Mouse (Mus musculus): ENCODE results near the gene Cmc1. TPM values are rescaled to one million over a fixed set of nuclear protein-coding genes. Genes with fewer than 3 reads are reported as not detected.

The Cmc1 gene
- polyA plus RNA-seq, 1 experiment from 2014 or later: 45.9 TPM

GRCm38 (mm10) chr9:118179136-118180025 is 29.4 kb upstream of the Cmc1 start:
- H3K9ac ChIP-seq (ENCODE audit: low read depth, low read length): no peak overlapping the region
- H3K4me3 ChIP-seq (ENCODE audit: low read depth, low read length): no peak overlapping the region
- no peak overlapping the region for H3K4me2 ChIP-seq
- H3K27ac ChIP-seq (ENCODE audit: low read depth, low read length): no peak overlapping the region
- no peaks in the 10 kb centered on the region for H3K27me3 ChIP-seq (replicated peaks; ENCODE audit: control insufficient read depth, insufficient read depth, low read length)
- H3K4me1 ChIP-seq (replicated peaks; ENCODE audit: control insufficient read depth, insufficient read depth, low read length): no peaks in the 10 kb centered on the region
- DNase-seq (ENCODE audit: low spot score): no peak
- H3K9me3 ChIP-seq (ENCODE audit: control insufficient read depth, low read length): no peaks in the 10 kb centered on the region
- no peak for ATAC-seq (replicated peaks; ENCODE audit: low FRiP score)
- no peaks in the 10 kb centered on the region for H3K36me3 ChIP-seq (ENCODE audit: control insufficient read depth, insufficient read depth, low read length)
- WGBS: 85% methylated on average over 18 of the region's 18 CpGs

DNA sequence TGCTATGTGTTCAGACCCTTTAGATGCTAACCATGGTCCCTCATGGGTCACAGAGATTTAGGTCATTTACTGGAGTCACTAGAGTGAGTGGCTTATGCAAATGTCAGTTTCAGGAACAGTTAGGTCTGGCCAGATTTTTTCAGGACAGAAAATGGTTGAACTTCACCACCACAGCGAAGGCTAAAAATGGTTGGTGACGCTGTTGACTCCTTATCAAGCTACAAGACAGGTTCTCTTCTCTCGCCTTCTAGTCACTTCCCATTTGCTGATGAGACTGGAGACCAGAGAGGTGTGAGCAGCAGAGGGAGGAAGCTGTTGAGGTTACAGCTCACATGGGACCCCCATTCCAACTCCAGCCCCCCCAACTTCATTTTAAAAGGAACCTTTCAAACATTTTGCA is 26.7 kb upstream of the Cmc1 start:
- no peak overlapping the region for H3K4me3 ChIP-seq (ENCODE audit: low read depth, low read length)
- no peak overlapping the region for H3K9ac ChIP-seq (ENCODE audit: low read depth, low read length)
- no peaks in the 10 kb centered on the region for H3K36me3 ChIP-seq (ENCODE audit: control insufficient read depth, insufficient read depth, low read length)
- H3K4me2 ChIP-seq: no peak overlapping the region
- H3K4me1 ChIP-seq (replicated peaks; ENCODE audit: control insufficient read depth, insufficient read depth, low read length): no peaks in the 10 kb centered on the region
- ATAC-seq (replicated peaks; ENCODE audit: low FRiP score) (no peak), DNase-seq (ENCODE audit: low spot score) (no peak)
- no peaks in the 10 kb centered on the region for H3K27me3 ChIP-seq (replicated peaks; ENCODE audit: control insufficient read depth, insufficient read depth, low read length)
- no peak overlapping the region for H3K27ac ChIP-seq (ENCODE audit: low read depth, low read length)
- H3K9me3 ChIP-seq (ENCODE audit: control insufficient read depth, low read length): no peaks in the 10 kb centered on the region
- WGBS: 72% methylated on average over 3 of the region's 3 CpGs

DNA sequence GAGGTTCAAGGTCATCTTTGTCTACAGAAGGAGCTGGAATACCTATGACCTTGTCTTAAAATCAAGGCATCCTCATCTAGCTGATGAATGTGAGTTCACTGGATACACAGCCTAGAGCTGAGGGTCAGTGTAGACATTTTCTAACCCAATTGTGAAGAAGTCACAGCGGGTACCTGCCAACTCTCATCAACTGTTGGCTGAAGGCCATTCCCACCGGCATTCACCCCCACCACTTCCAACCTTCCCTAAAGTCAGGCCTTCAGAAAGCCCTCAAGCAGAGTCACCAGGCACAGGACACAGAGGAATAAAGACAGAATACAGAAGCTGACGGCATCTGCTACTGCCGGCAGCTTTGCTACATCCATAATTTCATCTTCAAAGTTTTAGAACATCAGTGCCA is 25.4 kb upstream of the Cmc1 start:
- WGBS: 92% methylated on average over 4 of the region's 4 CpGs

DNA sequence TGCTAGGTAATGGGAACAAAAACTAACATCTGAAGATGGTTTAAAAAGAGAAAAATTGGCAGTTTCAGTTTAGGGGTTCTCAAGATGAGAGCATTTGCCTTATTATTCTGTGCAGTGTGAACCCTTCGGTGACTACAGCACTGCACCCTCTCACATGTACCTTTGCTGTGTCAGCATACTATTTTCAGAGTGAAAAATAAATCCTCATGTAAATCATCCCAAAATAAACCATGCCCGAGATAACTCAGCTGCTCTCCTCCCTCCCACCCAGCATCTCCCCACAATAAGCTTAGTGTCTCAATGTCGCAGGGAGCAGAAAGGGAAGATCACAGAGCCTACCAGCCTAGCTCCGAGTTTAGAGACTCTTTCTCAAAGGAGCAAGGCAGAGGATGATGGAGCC is 23.1 kb upstream of the Cmc1 start:
- no peak overlapping the region for H3K4me2 ChIP-seq
- no peaks in the 10 kb centered on the region for H3K4me1 ChIP-seq (replicated peaks; ENCODE audit: control insufficient read depth, insufficient read depth, low read length)
- DNase-seq (ENCODE audit: low spot score): no peak
- no peak overlapping the region for H3K9ac ChIP-seq (ENCODE audit: low read depth, low read length)
- H3K4me3 ChIP-seq (ENCODE audit: low read depth, low read length): no peak overlapping the region
- H3K36me3 ChIP-seq (ENCODE audit: control insufficient read depth, insufficient read depth, low read length): no peaks in the 10 kb centered on the region
- 77% methylated on average over 4 of the region's 4 CpGs for WGBS
- H3K27ac ChIP-seq (ENCODE audit: low read depth, low read length): no peak overlapping the region
- no peaks in the 10 kb centered on the region for H3K9me3 ChIP-seq (ENCODE audit: control insufficient read depth, low read length)
- no peaks in the 10 kb centered on the region for H3K27me3 ChIP-seq (replicated peaks; ENCODE audit: control insufficient read depth, insufficient read depth, low read length)
- ATAC-seq (replicated peaks; ENCODE audit: low FRiP score): no peak

More for the DNA sequence above, 25.4 kb upstream of the Cmc1 start:
- H3K4me2 ChIP-seq: no peak overlapping the region
- ATAC-seq (replicated peaks; ENCODE audit: low FRiP score) (no peak), DNase-seq (ENCODE audit: low spot score) (no peak)
- H3K36me3 ChIP-seq (ENCODE audit: control insufficient read depth, insufficient read depth, low read length): no peaks in the 10 kb centered on the region
- no peaks in the 10 kb centered on the region for H3K9me3 ChIP-seq (ENCODE audit: control insufficient read depth, low read length)
- H3K27me3 ChIP-seq (replicated peaks; ENCODE audit: control insufficient read depth, insufficient read depth, low read length): no peaks in the 10 kb centered on the region
- no peak overlapping the region for H3K27ac ChIP-seq (ENCODE audit: low read depth, low read length)
- H3K4me1 ChIP-seq (replicated peaks; ENCODE audit: control insufficient read depth, insufficient read depth, low read length): no peaks in the 10 kb centered on the region
- no peak overlapping the region for H3K9ac ChIP-seq (ENCODE audit: low read depth, low read length)
- no peak overlapping the region for H3K4me3 ChIP-seq (ENCODE audit: low read depth, low read length)

DNA sequence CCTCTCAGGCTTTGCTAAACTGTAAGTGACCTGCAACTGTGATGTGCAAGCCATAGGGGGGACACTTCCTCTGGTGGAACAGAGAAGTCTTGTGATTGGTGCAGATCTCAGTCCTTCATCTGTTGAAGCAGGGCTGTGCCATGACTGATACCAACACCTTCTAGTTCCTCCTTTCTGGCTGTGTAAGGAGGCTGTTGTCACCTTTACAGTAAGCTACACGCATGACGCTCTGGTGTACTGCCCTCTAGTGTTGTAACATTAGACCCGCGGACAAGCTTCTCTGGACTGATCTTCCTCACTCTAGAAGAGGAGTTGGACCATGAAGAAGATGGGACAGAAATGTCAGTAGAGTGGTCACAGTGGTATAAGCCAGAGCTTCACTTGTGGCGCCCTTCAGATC is 18.6 kb upstream of the Cmc1 start:
- no peaks in the 10 kb centered on the region for H3K4me1 ChIP-seq (replicated peaks; ENCODE audit: control insufficient read depth, insufficient read depth, low read length)
- no peak for DNase-seq (ENCODE audit: low spot score)
- H3K36me3 ChIP-seq (ENCODE audit: control insufficient read depth, insufficient read depth, low read length): no peaks in the 10 kb centered on the region
- H3K27me3 ChIP-seq (replicated peaks; ENCODE audit: control insufficient read depth, insufficient read depth, low read length): no peaks in the 10 kb centered on the region
- no peak overlapping the region for H3K27ac ChIP-seq (ENCODE audit: low read depth, low read length)
- 39% methylated on average over 5 of the region's 5 CpGs for WGBS
- no peak overlapping the region for H3K9ac ChIP-seq (ENCODE audit: low read depth, low read length)
- no peaks in the 10 kb centered on the region for H3K9me3 ChIP-seq (ENCODE audit: control insufficient read depth, low read length)
- no peak overlapping the region for H3K4me3 ChIP-seq (ENCODE audit: low read depth, low read length)
- peak; percentile 26 for ATAC-seq (replicated peaks; ENCODE audit: low FRiP score)
- H3K4me2 ChIP-seq: no peak overlapping the region

DNA sequence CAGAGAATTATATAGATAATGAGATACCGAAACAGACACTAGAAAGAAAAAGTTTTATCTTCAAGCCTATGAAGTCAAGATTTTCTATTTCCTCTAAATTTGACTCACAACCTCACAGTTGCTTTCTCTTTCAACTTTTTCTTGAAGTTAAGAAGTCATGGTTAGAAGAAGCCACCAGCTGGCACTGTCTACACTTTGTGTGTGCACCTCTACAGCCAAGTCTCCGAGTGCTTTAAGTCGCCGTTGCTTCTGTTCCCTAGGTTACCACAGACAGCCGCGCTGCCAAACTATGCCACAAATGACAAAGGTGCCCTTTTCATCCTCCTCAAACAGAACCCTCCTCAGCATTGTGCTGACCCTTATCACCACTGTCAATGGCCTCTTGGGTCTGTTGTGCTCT is 17.6 kb upstream of the Cmc1 start:
- no peaks in the 10 kb centered on the region for H3K4me1 ChIP-seq (replicated peaks; ENCODE audit: control insufficient read depth, insufficient read depth, low read length)
- no peak overlapping the region for H3K9ac ChIP-seq (ENCODE audit: low read depth, low read length)
- 86% methylated on average over 6 of the region's 6 CpGs for WGBS
- DNase-seq (ENCODE audit: low spot score): no peak
- no peak for ATAC-seq (replicated peaks; ENCODE audit: low FRiP score)
- H3K4me2 ChIP-seq: no peak overlapping the region
- H3K27ac ChIP-seq (ENCODE audit: low read depth, low read length): no peak overlapping the region
- no peaks in the 10 kb centered on the region for H3K27me3 ChIP-seq (replicated peaks; ENCODE audit: control insufficient read depth, insufficient read depth, low read length)
- no peaks in the 10 kb centered on the region for H3K36me3 ChIP-seq (ENCODE audit: control insufficient read depth, insufficient read depth, low read length)
- no peak overlapping the region for H3K4me3 ChIP-seq (ENCODE audit: low read depth, low read length)
- H3K9me3 ChIP-seq (ENCODE audit: control insufficient read depth, low read length): no peaks in the 10 kb centered on the region

DNA sequence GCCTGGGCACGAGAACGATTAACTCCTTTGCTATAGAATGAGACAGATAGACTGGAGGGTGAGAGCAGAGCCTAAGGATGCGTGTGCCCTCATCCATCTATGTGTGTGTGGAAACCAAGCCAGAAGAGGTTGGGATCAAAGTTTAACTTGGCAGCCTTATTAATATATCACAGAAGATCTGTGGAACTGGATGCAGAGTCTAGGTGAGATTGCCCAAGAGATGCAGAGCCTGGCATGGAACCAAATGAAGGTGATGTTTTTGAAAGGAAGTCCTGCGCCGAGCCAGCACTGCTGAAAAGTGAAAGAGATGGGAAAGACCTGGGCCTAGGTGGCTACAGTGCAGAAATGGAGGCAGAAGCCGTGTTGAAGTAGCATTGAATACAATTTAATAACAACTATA is 11.6 kb upstream of the Cmc1 start:
- DNase-seq (ENCODE audit: low spot score): no peak
- 94% methylated on average over 6 of the region's 6 CpGs for WGBS

GRCm38 (mm10) chr9:118159936-118160335 is 10.0 kb upstream of the Cmc1 start:
- 45% methylated on average over 3 of the region's 3 CpGs for WGBS
- DNase-seq (ENCODE audit: low spot score) (no peak), ATAC-seq (replicated peaks; ENCODE audit: low FRiP score) (no peak; the same call in 1 of the 2 replicates)

More for the DNA sequence above, 11.6 kb upstream of the Cmc1 start:
- ATAC-seq (replicated peaks; ENCODE audit: low FRiP score): no peak
- no peaks in the 10 kb centered on the region for H3K9me3 ChIP-seq (ENCODE audit: control insufficient read depth, low read length)
- H3K27me3 ChIP-seq (replicated peaks; ENCODE audit: control insufficient read depth, insufficient read depth, low read length): no peaks in the 10 kb centered on the region
- no peaks in the 10 kb centered on the region; the same call in 1 of the 2 replicates for H3K4me1 ChIP-seq (replicated peaks; ENCODE audit: control insufficient read depth, insufficient read depth, low read length)
- no peak overlapping the region for H3K27ac ChIP-seq (ENCODE audit: low read depth, low read length)
- no peaks in the 10 kb centered on the region for H3K36me3 ChIP-seq (ENCODE audit: control insufficient read depth, insufficient read depth, low read length)
- H3K4me2 ChIP-seq: no peak overlapping the region
- H3K4me3 ChIP-seq (ENCODE audit: low read depth, low read length): no peak overlapping the region
- no peak overlapping the region for H3K9ac ChIP-seq (ENCODE audit: low read depth, low read length)

GRCm38 (mm10) chr9:118158201-118158600 is 8.2 kb upstream of the Cmc1 start:
- no peak for DNase-seq (ENCODE audit: low spot score)

More at GRCm38 (mm10) chr9:118159936-118160335, 10.0 kb upstream of the Cmc1 start:
- Histone ChIP-seq H3K27me3 (replicated peaks; ENCODE audit: control insufficient read depth, insufficient read depth, low read length) (no peaks in the 10 kb centered on the region), H3K4me2 (no peak overlapping the region), H3K9me3 (ENCODE audit: control insufficient read depth, low read length) (no peaks in the 10 kb centered on the region), H3K4me3 (ENCODE audit: low read depth, low read length) (no peak overlapping the region), H3K36me3 (ENCODE audit: control insufficient read depth, insufficient read depth, low read length) (no peaks in the 10 kb centered on the region), H3K9ac (ENCODE audit: low read depth, low read length) (no peak overlapping the region), H3K27ac (ENCODE audit: low read depth, low read length) (no peak overlapping the region), H3K4me1 (replicated peaks; ENCODE audit: control insufficient read depth, insufficient read depth, low read length) (no peaks in the 10 kb centered on the region; the same call in 1 of the 2 replicates)

More at GRCm38 (mm10) chr9:118158201-118158600, 8.2 kb upstream of the Cmc1 start:
- WGBS: 89% methylated on average over 4 of the region's 4 CpGs
- H3K4me1 ChIP-seq (replicated peaks; ENCODE audit: control insufficient read depth, insufficient read depth, low read length): no peaks in the 10 kb centered on the region; the same call in 1 of the 2 replicates
- no peak overlapping the region for H3K27ac ChIP-seq (ENCODE audit: low read depth, low read length)
- no peak overlapping the region for H3K4me2 ChIP-seq
- no peaks in the 10 kb centered on the region for H3K9me3 ChIP-seq (ENCODE audit: control insufficient read depth, low read length)
- no peak for ATAC-seq (replicated peaks; ENCODE audit: low FRiP score)
- H3K27me3 ChIP-seq (replicated peaks; ENCODE audit: control insufficient read depth, insufficient read depth, low read length): no peaks in the 10 kb centered on the region
- no peak overlapping the region for H3K9ac ChIP-seq (ENCODE audit: low read depth, low read length)
- H3K4me3 ChIP-seq (ENCODE audit: low read depth, low read length): no peak overlapping the region
- no peaks in the 10 kb centered on the region for H3K36me3 ChIP-seq (ENCODE audit: control insufficient read depth, insufficient read depth, low read length)
